In genomic region chr11:78887102-78887971, GRCm38 (mm10) we compare ENCODE assay signal across 8 mouse cellular contexts. TPM values are rescaled to one million over a fixed set of nuclear protein-coding genes. Genes with fewer than 3 reads are reported as not detected.
DNase-seq lines count a peak whose midpoint lies in the region; ATAC-seq lines count a peak whose summit lies in the region.

No protein-coding gene starts in this region.

- H3K9ac ChIP-seq in heart, embryonic 11.5 days (ENCODE audit: low read depth, low read length): no peak overlapping the region
- no peak overlapping the region; the same call in 1 of the 2 replicates for H3K9ac ChIP-seq in midbrain, embryonic 12.5 days (replicated peaks)

- WGBS in heart, embryonic 11.5 days (ENCODE audit: insufficient replicate concordance): 41% methylated on average over 9 of the region's 9 CpGs
- 15% methylated on average over 9 of the region's 9 CpGs for WGBS in midbrain, embryonic 12.5 days

- no peak overlapping the region for H3K4me2 ChIP-seq in heart, embryonic 11.5 days
- peak overlapping the region; percentile 25 for H3K4me2 ChIP-seq in midbrain, embryonic 12.5 days (replicated peaks)

- H3K4me1 ChIP-seq in heart, embryonic 11.5 days (ENCODE audit: control insufficient read depth, insufficient read depth, low read length): no peaks in the 10 kb centered on the region; the same call in 1 of the 2 replicates
- peaks cover 20% of the 10 kb centered on the region for H3K4me1 ChIP-seq in midbrain, embryonic 12.5 days

- intact Hi-C loops in left cerebral cortex, postnatal 10 days (cut with DNase I): no loop called here

- H3K36me3 ChIP-seq in heart, embryonic 11.5 days (ENCODE audit: control insufficient read depth, insufficient read depth, low read length): no peaks in the 10 kb centered on the region
- no peaks in the 10 kb centered on the region for H3K36me3 ChIP-seq in midbrain, embryonic 12.5 days

- no peaks in the 10 kb centered on the region for H3K27me3 ChIP-seq in heart, embryonic 11.5 days (ENCODE audit: control insufficient read depth, insufficient read depth, low read length)
- no peaks in the 10 kb centered on the region for H3K27me3 ChIP-seq in midbrain, embryonic 12.5 days

- no peaks in the 10 kb centered on the region for H3K9me3 ChIP-seq in heart, embryonic 11.5 days (replicated peaks; ENCODE audit: control insufficient read depth, low read length)
- H3K9me3 ChIP-seq in midbrain, embryonic 12.5 days: no peaks in the 10 kb centered on the region

- H3K27ac ChIP-seq in heart, embryonic 11.5 days (ENCODE audit: low read depth, low read length): no peak overlapping the region
- peak overlapping the region; percentile 94 for H3K27ac ChIP-seq in midbrain, embryonic 12.5 days (replicated peaks)

- no peak overlapping the region for H3K4me3 ChIP-seq in heart, embryonic 11.5 days (ENCODE audit: low read depth, low read length)
- H3K4me3 ChIP-seq in midbrain, embryonic 12.5 days: no peak overlapping the region

- peak; percentile 99 for DNase-seq in heart, adult 11 months
- peak; percentile 72 for DNase-seq in embryo, embryonic 11 days
- peak; percentile 71 for DNase-seq in gastrocnemius, postnatal 25 days
- DNase-seq in induced T-regulatory cell, adult 2 months (ENCODE audit: low read depth): peak; percentile 84
- peak; percentile 88 to 91 for DNase-seq in left cerebral cortex, postnatal 10 days (ENCODE audit: extremely low spot score in 1 of 2, low spot score in 2 of 2)
- peak; percentile 75 to 82 for DNase-seq in right cerebral cortex, postnatal 36 days (ENCODE audit: low spot score in 2 of 2)

- no peak for ATAC-seq in heart, embryonic 11.5 days (replicated peaks; ENCODE audit: insufficient number of reproducible peaks, low FRiP score, low TSS enrichment)
- ATAC-seq in midbrain, embryonic 12.5 days (ENCODE audit: low FRiP score, low read depth): peak; percentile 85

RNA-seq across cellular contexts. Expression of gene Nos2, which starts 33.2 kb away (rescaled TPM):
- polyA plus RNA-seq in heart, embryonic 11.5 days (2014; fragmentation: Nextera tagmentation; extraction: Ambion mirVana): 0.08 and 0.11 TPM in 2 replicates
- total RNA-seq in gastrocnemius, postnatal 25 days (2021): 1 to 10 TPM in 1 of 2 experiments, under 1 TPM in 1; 0.82 to 1.7 TPM
- total RNA-seq in left cerebral cortex, postnatal 10 days (2021): 1 to 10 TPM; 1.3 to 2.4 TPM
- polyA plus RNA-seq in midbrain, embryonic 12.5 days (2016; fragmentation: Nextera tagmentation; extraction: Ambion mirVana): 0.85 and 0.93 TPM in 2 replicates
